Mouse (Mus musculus) retina, adult 2 months (tissue): ENCODE data around the gene Gm11757.
"Not testable (repeated sequence)": the region's sequence is repeated elsewhere in the genome, so short reads cannot be mapped to it uniquely, and the experiment has no call there.

Source experiments
- DNase-seq: peaks from one replicate; pipeline ENCODE4 v3.0.0-alpha.2; 2012; ENCODE audit warnings: low read depth, low spot score

Gm11757 gene

GRCm38 (mm10) chr4:73891012-73891411 is at the start of gene Gm11757:
Gm11757 (minus strand) TSS chr4:73891112.
- not testable (repeated sequence) for DNase-seq

GRCm38 (mm10) chr4:73920660-73921059 is 29.7 kb upstream of the Gm11757 start, which contains the start of gene Gm11756:
Gm11756 (minus strand) TSS chr4:73920760.
- not testable (repeated sequence) for DNase-seq

GRCm38 (mm10) chr4:73905853-73906252 is 14.9 kb upstream of the Gm11757 start, which contains the start of gene Gm13871:
Gm13871 (minus strand) TSS chr4:73905953.
- not testable (repeated sequence) for DNase-seq

GRCm38 (mm10) chr4:73876166-73876565 is 14.7 kb downstream of the Gm11757 start, which contains the start of gene Gm11758:
Gm11758 (minus strand) TSS chr4:73876266.
- not testable (repeated sequence) for DNase-seq
